14 mouse cellular contexts compared by ENCODE assay signal in the genomic region with DNA sequence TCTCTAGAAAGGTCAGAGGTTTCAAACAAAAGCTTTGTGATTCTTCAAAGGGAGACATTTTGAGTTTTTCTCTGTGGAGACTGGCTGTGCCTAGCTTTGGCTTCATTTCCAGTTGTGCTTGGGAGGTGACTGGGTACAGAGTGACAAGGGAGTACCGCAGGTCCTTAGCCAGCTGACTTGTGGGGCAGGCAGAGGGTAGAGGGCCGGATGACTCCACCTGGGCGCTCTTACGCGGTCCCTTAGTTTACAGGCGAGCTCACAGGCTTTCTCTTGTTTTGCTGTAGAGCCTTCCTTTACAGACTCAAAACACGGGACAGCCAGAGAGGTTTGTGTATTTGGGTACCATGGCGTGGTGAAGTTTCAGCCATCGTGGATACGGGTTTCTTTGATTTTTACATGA. TPM values are rescaled to one million over a fixed set of nuclear protein-coding genes. Genes with fewer than 3 reads are reported as not detected.
"Had no signal": no experiment of that assay in that cellular context is flagged by ENCODE, and none has a peak within 500 bp of the region (broad histone marks: within the 10 kb centered on the region; RNA-seq: fewer than 3 reads in every experiment).

No protein-coding gene starts in this region.

- H3K4me2 ChIP-seq: liver, embryonic 12.5 days; lung, embryonic 15.5 days; neural tube, embryonic 15.5 days had no signal

- H3K4me3 ChIP-seq: limb, embryonic 10.5 days; liver, embryonic 12.5 days; lung, embryonic 15.5 days; myocyte; neural tube, embryonic 15.5 days had no signal

- H3K9ac ChIP-seq: liver, embryonic 12.5 days; lung, embryonic 15.5 days; neural tube, embryonic 15.5 days had no signal

- H3K9me3 ChIP-seq: limb, embryonic 10.5 days; liver, embryonic 12.5 days; lung, embryonic 15.5 days; neural tube, embryonic 15.5 days had no signal

- H3K27ac ChIP-seq: limb, embryonic 10.5 days; liver, embryonic 12.5 days; lung, embryonic 15.5 days; neural tube, embryonic 15.5 days had no signal

- ATAC-seq: liver, embryonic 12.5 days had no signal

- H3K36me3 ChIP-seq: liver, embryonic 12.5 days; neural tube, embryonic 15.5 days had no signal

- H3K27me3 ChIP-seq: lung, embryonic 15.5 days; neural tube, embryonic 15.5 days had no signal

- DNase-seq: kidney, postnatal 25 days; layer of hippocampus, adult 9-11 months; lung, postnatal 14 days; midbrain, embryonic 14.5 days; right cerebral cortex, adult 18-20 months; right cerebral cortex, postnatal 25 days; thymus, postnatal 36 days had no signal

- H3K4me1 ChIP-seq: limb, embryonic 10.5 days; liver, embryonic 12.5 days had no signal

RNA-seq across cellular contexts. Expression of a gene that starts 16.1 kb away (rescaled TPM):
- total RNA-seq: megakaryocyte-erythroid progenitor cell, adult 5-6 weeks had no signal
- polyA plus RNA-seq: liver, embryonic 12.5 days; myocyte; small intestine, adult 2 months had no signal
